Mouse (Mus musculus): ENCODE results near the gene Cyp2b9. TPM values are rescaled to one million over a fixed set of nuclear protein-coding genes. Genes with fewer than 3 reads are reported as not detected.

The Cyp2b9 gene
- polyA plus RNA-seq (2017; shearing (Covaris generic)), result not detected

DNA sequence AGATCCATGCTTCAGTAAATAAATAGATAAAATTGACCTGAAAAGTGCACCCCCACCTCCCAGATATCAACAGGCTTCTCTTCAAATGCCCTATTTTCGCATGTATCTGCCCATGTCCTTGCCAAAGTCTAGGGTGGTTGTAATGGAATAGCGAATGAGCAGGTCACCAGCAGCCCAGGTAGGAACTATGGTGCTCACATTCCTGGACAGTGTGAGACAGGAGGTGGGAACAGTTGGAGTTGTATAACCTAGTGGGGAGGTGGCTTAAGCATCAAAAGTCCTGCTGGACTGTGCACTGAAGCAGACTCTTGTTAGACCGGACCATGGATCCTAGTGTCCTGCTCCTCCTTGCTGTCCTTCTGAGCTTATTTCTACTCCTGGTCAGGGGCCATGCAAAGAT is at the start of gene Cyp2b9:
Gene Cyp2b9 (plus strand): TSS at position 301 of the 400 bp plus-strand sequence.

DNA sequence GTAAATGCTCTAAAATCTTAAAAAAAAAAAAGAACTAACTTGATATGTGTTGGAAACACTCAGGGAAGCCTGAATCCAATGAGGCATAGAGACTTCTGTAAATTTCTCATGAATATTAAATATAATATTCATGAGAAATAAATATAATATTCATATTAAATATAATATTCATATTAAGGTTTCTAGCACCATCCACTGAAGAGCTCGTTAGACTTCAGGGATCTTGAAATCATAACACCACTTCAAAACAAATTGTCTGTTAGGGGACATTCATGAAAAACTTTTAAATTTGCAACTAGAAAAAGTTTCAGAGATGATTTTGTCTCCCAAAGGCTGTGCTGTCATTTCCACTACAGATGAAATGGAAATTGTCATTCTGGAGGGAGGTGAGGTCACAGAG is 86.8 kb downstream of the Cyp2b9 start, which contains the start of gene Vmn1r184:
Gene Vmn1r184 (plus strand): TSS at position 301 of the 400 bp plus-strand sequence.

Other genes starting within 250 kb of the Cyp2b9 start
- not detected for gene Cyp2b13, start 111.9 kb upstream of the Cyp2b9 start, polyA plus RNA-seq (2017; shearing (Covaris generic))
- not detected for gene Vmn1r184, start 86.9 kb downstream of the Cyp2b9 start, polyA plus RNA-seq (2017; shearing (Covaris generic))
- gene Cyp2a4, start 133.8 kb downstream of the Cyp2b9 start, polyA plus RNA-seq (2017; shearing (Covaris generic)), result not detected
- not detected for gene Nlrp9c, start 230.3 kb downstream of the Cyp2b9 start, polyA plus RNA-seq (2017; shearing (Covaris generic))